17 mouse cellular contexts compared by ENCODE assay signal in the genomic region with DNA sequence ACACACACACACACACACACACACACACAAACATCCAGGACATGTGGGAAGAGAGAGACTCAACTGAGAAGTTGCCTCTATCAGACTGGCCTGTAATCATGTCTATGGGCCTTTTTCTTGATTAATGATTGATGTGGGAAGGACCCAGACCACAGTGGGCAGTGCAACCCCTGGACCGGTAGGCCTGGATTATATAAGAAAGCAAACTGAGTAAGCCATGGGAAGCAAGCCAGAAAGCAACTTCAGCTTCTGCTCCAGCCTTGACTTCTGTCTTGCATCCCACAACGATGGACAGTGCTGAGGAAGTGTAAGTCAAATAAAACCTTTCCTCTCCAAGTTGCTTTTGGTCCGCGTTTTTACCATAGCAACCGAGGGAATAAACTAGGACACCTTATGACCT.
DNase-seq lines count a peak whose midpoint lies in the region; ATAC-seq lines count a peak whose summit lies in the region.
"Had no signal": no experiment of that assay in that cellular context is flagged by ENCODE, and none has a peak within 500 bp of the region (broad histone marks: within the 10 kb centered on the region; RNA-seq: fewer than 3 reads in every experiment).

No protein-coding gene starts in this region.

- WGBS in kidney, embryonic 14.5 days: 75% methylated on average over 5 of the region's 5 CpGs

- peaks cover 17% of the 10 kb centered on the region for H3K4me1 ChIP-seq in kidney, embryonic 14.5 days (ENCODE audit: control insufficient read depth, insufficient read depth, low read length)

- H3K9me3 ChIP-seq in kidney, embryonic 14.5 days (ENCODE audit: control insufficient read depth, low read length): no peaks in the 10 kb centered on the region
- H3K9me3 ChIP-seq: embryonic facial prominence, embryonic 10.5 days; embryonic facial prominence, embryonic 12.5 days; forebrain, embryonic 13.5 days; forebrain, embryonic 15.5 days had no signal

- no peak overlapping the region for H3K9ac ChIP-seq in kidney, embryonic 14.5 days (ENCODE audit: low read depth, low read length)
- H3K9ac ChIP-seq: embryonic facial prominence, embryonic 12.5 days; forebrain, embryonic 13.5 days; forebrain, embryonic 15.5 days; forebrain, postnatal 0 days had no signal

- DNase-seq in kidney, adult 11 months: peak; percentile 41
- DNase-seq in kidney, adult 18-20 months: no peak
- DNase-seq in kidney, adult 8-10 months: peak; percentile 27 to 58
- no peak for DNase-seq in kidney, postnatal 4 days
- peak; percentile 11 to 64 for DNase-seq in kidney, postnatal 36 days
- peak; percentile 7 for DNase-seq in adipocyte (ENCODE audit: low spot score)
- no peak for DNase-seq in B cell, adult 2 months
- DNase-seq: adrenal gland, adult 8-10 months; adrenal gland, postnatal 36 days; cerebellum, adult 11-12 months; cerebellum, adult 8-10 months had no signal

- no peak overlapping the region for H3K4me3 ChIP-seq in kidney, embryonic 14.5 days (ENCODE audit: low read length)
- H3K4me3 ChIP-seq: embryonic facial prominence, embryonic 10.5 days; embryonic facial prominence, embryonic 12.5 days; forebrain, embryonic 13.5 days; forebrain, embryonic 15.5 days had no signal

- no peak overlapping the region for H3K27ac ChIP-seq in kidney, embryonic 14.5 days (ENCODE audit: low read depth, low read length)
- H3K27ac ChIP-seq: embryonic facial prominence, embryonic 10.5 days; embryonic facial prominence, embryonic 12.5 days; forebrain, embryonic 13.5 days; forebrain, embryonic 15.5 days had no signal

- no peak for ATAC-seq in kidney, embryonic 14.5 days (ENCODE audit: low FRiP score, low TSS enrichment)
- ATAC-seq: forebrain, embryonic 13.5 days; forebrain, embryonic 15.5 days had no signal

- no peaks in the 10 kb centered on the region for H3K27me3 ChIP-seq in kidney, embryonic 14.5 days (ENCODE audit: control insufficient read depth, insufficient read depth, low read length)
- H3K27me3 ChIP-seq: embryonic facial prominence, embryonic 12.5 days; forebrain, embryonic 13.5 days; forebrain, embryonic 15.5 days had no signal

- no peaks in the 10 kb centered on the region for H3K36me3 ChIP-seq in kidney, embryonic 14.5 days (ENCODE audit: control insufficient read depth, insufficient read depth, low read length)
- H3K36me3 ChIP-seq: embryonic facial prominence, embryonic 10.5 days; embryonic facial prominence, embryonic 12.5 days; forebrain, embryonic 15.5 days had no signal

- no peak overlapping the region for H3K4me2 ChIP-seq in kidney, embryonic 14.5 days (replicated peaks; ENCODE audit: low read depth, low read length)
- H3K4me2 ChIP-seq: embryonic facial prominence, embryonic 12.5 days; forebrain, embryonic 13.5 days; forebrain, embryonic 15.5 days had no signal

Comparison
In these comparisons a context has a peak if more than half of its experiments do, and no peak if none do; other contexts are left out.
1. DNase-seq: peak in kidney, adult 11 months (single experiment), kidney, adult 8-10 months (2 of 2), kidney, postnatal 36 days (2 of 2) and adipocyte (single experiment); none in kidney, adult 18-20 months (single experiment), kidney, postnatal 4 days (0 of 2) and B cell, adult 2 months (0 of 2).